Mouse (Mus musculus): ENCODE results near the gene Rps15. TPM values are rescaled to one million over a fixed set of nuclear protein-coding genes. Genes with fewer than 3 reads are reported as not detected.
"Not testable (repeated sequence)": the region's sequence is repeated elsewhere in the genome, so short reads cannot be mapped to it uniquely, and the experiment has no call there.

The Rps15 gene
- 544 and 638 TPM in 2 replicates for polyA plus RNA-seq (2015; fragmentation: Nextera tagmentation; extraction: Ambion mirVana)

- Histone ChIP-seq H3K9me3 (replicated peaks) (no peaks in the 10 kb centered on the region), H3K4me1 (peaks cover 52% of the 10 kb centered on the region), H3K27ac (replicated peaks) (peak within 1 kb of the TSS; percentile 94), H3K27me3 (replicated peaks) (no peaks in the 10 kb centered on the region), H3K4me2 (peak within 1 kb of the TSS; percentile 82), H3K36me3 (peaks cover 22% of the 10 kb centered on the region), H3K9ac (replicated peaks) (peak within 1 kb of the TSS; percentile 95), H3K4me3 (replicated peaks) (peak within 1 kb of the TSS; percentile 88)
- under 1% methylated on average over 72 of the region's 72 CpGs for WGBS
- peak; percentile 77 for ATAC-seq (ENCODE audit: low FRiP score)
These were observed at the start of gene Rps15 for GRCm38 (mm10) chr10:80292251-80293146. Gene Rps15 (plus strand): TSS chr10:80292453.

GRCm38 (mm10) chr10:80242607-80243006 lies 49.6 kb upstream of the Rps15 start:
- Histone ChIP-seq H3K9me3 (replicated peaks) (no peaks in the 10 kb centered on the region), H3K4me3 (replicated peaks) (no peak overlapping the region), H3K27me3 (replicated peaks) (no peaks in the 10 kb centered on the region), H3K9ac (replicated peaks) (no peak overlapping the region), H3K4me1 (peaks cover 10% of the 10 kb centered on the region), H3K27ac (replicated peaks) (no peak overlapping the region), H3K4me2 (no peak overlapping the region), H3K36me3 (peaks cover 68% of the 10 kb centered on the region)
- WGBS, result 96% methylated on average over 3 of the region's 3 CpGs
- ATAC-seq (ENCODE audit: low FRiP score), result no peak

GRCm38 (mm10) chr10:80244791-80245399 lies 47.4 kb upstream of the Rps15 start:
- no peak for ATAC-seq (ENCODE audit: low FRiP score)
- Histone ChIP-seq H3K9ac (replicated peaks) (no peak overlapping the region), H3K27ac (replicated peaks) (0 out of 2 replicates have a peak overlapping the region, but pooled peaks have one; percentile 43), H3K27me3 (replicated peaks) (no peaks in the 10 kb centered on the region), H3K9me3 (replicated peaks) (no peaks in the 10 kb centered on the region), H3K36me3 (peaks cover 45% of the 10 kb centered on the region), H3K4me2 (no peak overlapping the region), H3K4me1 (peaks cover 20% of the 10 kb centered on the region), H3K4me3 (replicated peaks) (no peak overlapping the region)
- WGBS, result 34% methylated on average over 5 of the region's 5 CpGs

GRCm38 (mm10) chr10:80245600-80245999 lies 46.7 kb upstream of the Rps15 start:
- H3K4me3 ChIP-seq (replicated peaks), result no peak overlapping the region
- 5% methylated on average over 4 of the region's 4 CpGs for WGBS
- H3K9ac ChIP-seq (replicated peaks), result peak overlapping the region; percentile 32; the same call in 1 of the 2 replicates
- peaks cover 38% of the 10 kb centered on the region for H3K36me3 ChIP-seq
- H3K9me3 ChIP-seq (replicated peaks), result no peaks in the 10 kb centered on the region
- H3K4me2 ChIP-seq, result no peak overlapping the region
- ATAC-seq (ENCODE audit: low FRiP score), result no peak
- peaks cover 27% of the 10 kb centered on the region for H3K4me1 ChIP-seq
- 0 out of 2 replicates have a peak overlapping the region, but pooled peaks have one; percentile 43 for H3K27ac ChIP-seq (replicated peaks)
- H3K27me3 ChIP-seq (replicated peaks), result no peaks in the 10 kb centered on the region

GRCm38 (mm10) chr10:80247849-80248248 lies 44.4 kb upstream of the Rps15 start:
- 0 out of 2 replicates have a peak overlapping the region, but pooled peaks have one; percentile 39 for H3K27ac ChIP-seq (replicated peaks)
- H3K9me3 ChIP-seq (replicated peaks), result no peaks in the 10 kb centered on the region
- 0 out of 2 replicates have a peak overlapping the region, but pooled peaks have one; percentile 91 for H3K4me2 ChIP-seq
- WGBS, result 46% methylated on average over 6 of the region's 6 CpGs
- H3K36me3 ChIP-seq, result peaks cover 22% of the 10 kb centered on the region
- H3K4me3 ChIP-seq (replicated peaks), result no peak overlapping the region
- no peak overlapping the region for H3K9ac ChIP-seq (replicated peaks)
- H3K4me1 ChIP-seq, result peaks cover 44% of the 10 kb centered on the region
- no peaks in the 10 kb centered on the region for H3K27me3 ChIP-seq (replicated peaks)
- no peak for ATAC-seq (ENCODE audit: low FRiP score)

GRCm38 (mm10) chr10:80248437-80248836 lies 43.8 kb upstream of the Rps15 start:
- peak overlapping the region; percentile 91 for H3K4me2 ChIP-seq
- peak overlapping the region; percentile 73 for H3K4me3 ChIP-seq (replicated peaks)
- H3K4me1 ChIP-seq, result peaks cover 44% of the 10 kb centered on the region
- ATAC-seq (ENCODE audit: low FRiP score); H3K27me3 ChIP-seq (replicated peaks); H3K9ac ChIP-seq (replicated peaks); H3K9me3 ChIP-seq (replicated peaks): not testable (repeated sequence)
- WGBS, result 39% methylated on average over 3 of the region's 3 CpGs
- H3K36me3 ChIP-seq, result peaks cover 20% of the 10 kb centered on the region
- 0 out of 2 replicates have a peak overlapping the region, but pooled peaks have one; percentile 39 for H3K27ac ChIP-seq (replicated peaks)

- no peaks in the 10 kb centered on the region for H3K27me3 ChIP-seq (replicated peaks)
- H3K4me1 ChIP-seq, result peaks cover 44% of the 10 kb centered on the region
- ATAC-seq (ENCODE audit: low FRiP score), result peak; percentile 89
- H3K4me3 ChIP-seq (replicated peaks), result peak within 1 kb of the TSS; percentile 73
- H3K9me3 ChIP-seq (replicated peaks), result no peaks in the 10 kb centered on the region
- peak within 1 kb of the TSS; percentile 91 for H3K4me2 ChIP-seq
- peak within 1 kb of the TSS; percentile 75 for H3K9ac ChIP-seq (replicated peaks)
- peak within 1 kb of the TSS; percentile 92 for H3K27ac ChIP-seq (replicated peaks)
- peaks cover 20% of the 10 kb centered on the region for H3K36me3 ChIP-seq
- WGBS, result under 1% methylated on average over 53 of the region's 53 CpGs
These were observed 43.1 kb upstream of the Rps15 start, which contains the start of gene Ndufs7 for GRCm38 (mm10) chr10:80248971-80249640. Gene Ndufs7 (plus strand): TSS chr10:80249121.

GRCm38 (mm10) chr10:80250059-80250458 lies 42.2 kb upstream of the Rps15 start:
- Histone ChIP-seq H3K36me3 (peaks cover 25% of the 10 kb centered on the region), H3K9ac (replicated peaks) (peak overlapping the region; percentile 75), H3K4me1 (peaks cover 43% of the 10 kb centered on the region), H3K9me3 (replicated peaks) (no peaks in the 10 kb centered on the region), H3K4me3 (replicated peaks) (peak overlapping the region; percentile 73), H3K4me2 (peak overlapping the region; percentile 91), H3K27me3 (replicated peaks) (no peaks in the 10 kb centered on the region), H3K27ac (replicated peaks) (peak overlapping the region; percentile 92)
- 43% methylated on average over 2 of the region's 2 CpGs for WGBS
- no peak for ATAC-seq (ENCODE audit: low FRiP score)

- 0 out of 2 replicates have a peak overlapping the region, but pooled peaks have one; percentile 75 for H3K9ac ChIP-seq (replicated peaks)
- no peaks in the 10 kb centered on the region for H3K9me3 ChIP-seq (replicated peaks)
- ATAC-seq (ENCODE audit: low FRiP score), result no peak
- 86% methylated on average over 4 of the region's 4 CpGs for WGBS
- peak overlapping the region; percentile 91 for H3K4me2 ChIP-seq
- H3K4me1 ChIP-seq, result peaks cover 38% of the 10 kb centered on the region
- H3K36me3 ChIP-seq, result peaks cover 30% of the 10 kb centered on the region
- no peaks in the 10 kb centered on the region for H3K27me3 ChIP-seq (replicated peaks)
- H3K27ac ChIP-seq (replicated peaks), result no peak overlapping the region
- peak overlapping the region; percentile 73 for H3K4me3 ChIP-seq (replicated peaks)
These were observed 41.7 kb upstream of the Rps15 start for GRCm38 (mm10) chr10:80250573-80250972.

- Histone ChIP-seq H3K27me3 (replicated peaks) (no peaks in the 10 kb centered on the region), H3K4me3 (replicated peaks) (no peak overlapping the region), H3K4me2 (no peak overlapping the region), H3K9me3 (replicated peaks) (no peaks in the 10 kb centered on the region), H3K9ac (replicated peaks) (0 out of 2 replicates have a peak overlapping the region, but pooled peaks have one; percentile 11), H3K4me1 (peaks cover 37% of the 10 kb centered on the region), H3K36me3 (peaks cover 43% of the 10 kb centered on the region), H3K27ac (replicated peaks) (no peak overlapping the region)
- no peak for ATAC-seq (ENCODE audit: low FRiP score)
These were observed 40.2 kb upstream of the Rps15 start for GRCm38 (mm10) chr10:80252011-80252410.
